Mouse (Mus musculus): ENCODE measurements around the gene Pnpla2.

DNA sequence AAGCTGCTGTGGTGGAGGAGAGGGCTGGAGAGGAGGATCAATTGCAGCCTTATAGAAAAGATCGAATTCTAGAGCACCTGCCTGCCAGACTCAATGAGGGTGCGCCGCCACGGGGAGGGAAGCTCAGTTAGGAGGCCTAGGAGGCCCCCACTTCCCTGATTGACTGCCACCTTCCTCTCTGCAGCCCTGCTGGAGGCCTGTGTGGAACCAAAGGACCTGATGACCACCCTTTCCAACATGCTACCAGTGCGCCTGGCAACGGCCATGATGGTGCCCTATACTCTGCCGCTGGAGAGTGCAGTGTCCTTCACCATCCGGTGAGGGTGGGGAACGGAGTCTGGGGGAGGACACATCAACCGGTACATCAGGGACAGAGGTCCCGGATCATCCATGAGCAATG is 3.7 kb downstream of the Pnpla2 start:
- TF ChIP-seq EP300 (IDR thresholded peaks at IDR 0.05; ENCODE audit: low read depth) (no peak), CTCF (IDR thresholded peaks at IDR 0.05; ENCODE audit: low read depth) (no peak)

All from heart, postnatal 0 days (tissue).